Mouse (Mus musculus): ENCODE results near the gene G430095P16Rik.
A peak's percentile ranks its signal among the peaks of the same experiment; 100 is the strongest.

The G430095P16Rik gene

DNA sequence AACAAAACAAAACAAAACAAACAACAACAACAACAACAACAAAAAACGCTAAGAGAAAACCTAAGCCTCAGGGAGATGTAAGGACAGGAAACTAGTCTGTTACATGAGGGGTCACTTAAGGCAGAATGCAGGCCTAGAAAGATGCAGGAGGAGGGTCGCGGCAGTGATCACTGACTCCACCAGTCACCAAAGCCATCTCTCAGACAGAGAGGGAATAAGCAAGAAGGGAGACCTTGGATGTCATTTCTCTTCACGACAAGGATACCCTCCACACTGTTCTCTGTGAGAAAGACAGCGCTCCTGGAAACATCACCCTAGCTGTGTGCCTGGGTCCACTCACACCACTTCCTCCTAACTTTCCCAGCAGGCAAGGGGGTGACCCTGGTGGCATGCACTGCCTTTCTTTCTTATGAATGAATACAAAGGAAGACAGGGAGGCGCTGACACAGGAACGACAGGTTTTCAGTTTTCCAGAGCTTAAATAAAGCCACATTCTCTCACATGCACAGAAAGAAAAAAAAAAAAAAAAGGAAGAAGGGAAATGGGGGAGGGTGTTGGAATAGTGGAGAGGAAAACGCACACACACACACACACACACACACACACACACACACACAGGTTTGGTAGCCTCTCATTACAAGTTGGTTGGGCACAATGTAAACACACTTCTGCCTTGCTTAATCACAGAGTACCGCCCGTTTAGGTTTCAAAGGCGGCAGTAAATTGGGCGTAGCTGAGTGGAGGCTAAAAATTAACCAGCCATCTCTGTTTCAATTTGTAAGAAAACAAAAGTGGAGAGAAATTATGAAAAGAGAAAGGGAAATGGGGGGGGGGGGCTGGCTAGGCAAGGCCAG is 47.5 kb downstream of the G430095P16Rik start:
- no peak for DNase-seq (ENCODE audit: low spot score)

- DNase-seq (ENCODE audit: low spot score), result no peak
Observed at GRCm38 (mm10) chr8:84771000-84771687, 48.3 kb downstream of the G430095P16Rik start.

GRCm38 (mm10) chr8:84771941-84772378 is 49.2 kb downstream of the G430095P16Rik start:
- no peak for DNase-seq (ENCODE audit: low spot score)

- DNase-seq (ENCODE audit: low spot score), result no peak
Observed at GRCm38 (mm10) chr8:84772628-84773027, 49.8 kb downstream of the G430095P16Rik start.

DNA sequence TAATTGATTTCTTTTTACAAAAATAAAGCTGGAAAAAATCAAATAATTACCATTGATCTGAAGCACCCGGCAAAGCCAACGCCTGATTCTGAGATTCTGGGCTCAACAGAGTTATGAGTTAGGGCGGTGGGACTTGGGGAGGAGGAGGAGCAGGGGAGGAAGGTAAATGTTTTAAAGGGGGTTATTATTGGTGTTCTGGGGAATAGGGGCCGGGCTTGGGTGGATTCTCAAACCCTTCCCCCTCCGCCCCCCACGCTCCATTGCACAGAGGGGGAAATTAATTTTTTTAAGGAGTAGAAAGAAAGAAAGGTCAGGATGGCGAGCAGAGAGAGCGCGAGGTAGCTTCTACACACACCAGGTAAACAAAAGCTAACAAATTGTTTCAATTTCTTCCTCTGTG is 50.5 kb downstream of the G430095P16Rik start:
- no peak for DNase-seq (ENCODE audit: low spot score)

GRCm38 (mm10) chr8:84773833-84774232 is 51.0 kb downstream of the G430095P16Rik start:
- DNase-seq (ENCODE audit: low spot score), result peak; percentile 81

DNA sequence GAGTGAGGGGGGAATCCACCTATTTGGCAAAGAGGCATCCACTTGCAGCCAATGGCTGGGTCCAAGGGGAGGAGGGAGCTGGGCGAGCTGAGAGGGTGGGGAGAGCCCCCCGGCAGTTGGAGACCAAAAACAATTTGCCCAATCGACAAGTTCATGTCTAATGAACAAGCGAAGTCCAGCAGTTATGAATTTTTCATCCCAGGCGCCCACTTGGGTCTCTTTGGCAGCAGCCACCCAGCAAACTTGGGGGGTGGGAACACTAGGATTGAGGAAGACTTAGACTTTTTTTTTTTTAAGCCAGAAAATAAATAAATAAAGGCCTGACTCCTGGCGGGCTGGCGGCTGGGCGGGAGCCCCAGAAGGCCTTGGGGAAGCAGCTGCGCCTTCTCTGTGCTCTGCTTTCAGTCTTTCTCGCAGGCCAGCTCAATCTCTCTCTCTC is 51.7 kb downstream of the G430095P16Rik start:
- peak; percentile 72 for DNase-seq (ENCODE audit: low spot score)

DNA sequence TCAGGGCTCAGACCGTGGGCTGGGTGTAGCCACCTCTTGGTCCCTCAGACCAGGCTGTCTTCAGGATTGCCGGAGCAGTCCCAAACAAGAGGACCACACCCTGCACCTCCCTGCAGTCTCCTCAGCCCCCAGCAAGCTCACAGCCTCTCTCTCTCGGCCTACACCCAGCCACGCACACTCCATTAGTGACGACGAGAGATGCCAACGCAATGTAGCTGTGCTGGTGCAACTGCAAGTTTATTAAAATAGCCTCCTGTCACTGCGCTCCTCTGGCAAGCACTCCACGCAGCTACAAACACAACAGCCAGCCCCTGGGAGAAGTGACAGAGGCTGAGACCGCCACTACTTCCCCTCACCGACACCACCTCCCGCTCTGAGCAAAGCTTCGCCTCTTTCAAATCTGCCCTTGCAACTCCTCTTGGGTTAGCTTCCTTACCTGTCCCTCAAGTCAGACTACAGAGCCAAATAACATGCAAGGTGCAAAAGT is 52.3 kb downstream of the G430095P16Rik start:
- DNase-seq (ENCODE audit: low spot score), result peak; percentile 71

- no peak for DNase-seq (ENCODE audit: low spot score)
Observed at GRCm38 (mm10) chr8:84775621-84776113, 52.9 kb downstream of the G430095P16Rik start.
